Mouse (Mus musculus): ENCODE results near the gene Kif26b. TPM values are rescaled to one million over a fixed set of nuclear protein-coding genes. Genes with fewer than 3 reads are reported as not detected.

The Kif26b gene
- polyA plus RNA-seq, 1 experiment from 2014 or later = 5.3 TPM

DNA sequence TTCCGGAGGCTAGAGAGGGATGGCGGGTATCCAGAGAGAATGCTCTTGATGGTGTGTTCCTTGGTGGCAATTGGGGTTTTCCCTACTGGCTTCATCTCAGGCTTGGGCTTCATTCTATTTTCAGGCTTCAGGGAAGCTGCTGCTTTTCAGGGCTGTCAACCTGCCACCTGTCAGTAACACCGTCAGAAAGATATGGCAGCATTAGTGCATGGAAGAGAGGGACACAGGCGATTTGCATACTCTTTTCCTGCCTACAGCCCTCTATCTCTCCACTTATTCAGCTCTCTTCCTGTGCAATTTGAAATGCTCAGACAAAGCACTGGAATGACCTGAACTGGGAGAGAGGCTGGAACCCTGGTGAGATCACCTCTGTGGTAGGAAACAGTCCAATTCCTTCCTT is 117.7 kb downstream of the Kif26b start:
- 83% methylated on average over 4 of the region's 4 CpGs for WGBS
- ATAC-seq (ENCODE audit: insufficient number of reproducible peaks, low FRiP score, low TSS enrichment, low read depth) = no peak
- no peak overlapping the region for H3K4me2 ChIP-seq
- H3K27ac ChIP-seq = no peak overlapping the region
- H3K4me1 ChIP-seq = no peaks in the 10 kb centered on the region
- H3K4me3 ChIP-seq = no peak overlapping the region
- no peak overlapping the region for H3K9ac ChIP-seq
- no peaks in the 10 kb centered on the region for H3K27me3 ChIP-seq
- no peaks in the 10 kb centered on the region for H3K36me3 ChIP-seq
- H3K9me3 ChIP-seq = no peaks in the 10 kb centered on the region

DNA sequence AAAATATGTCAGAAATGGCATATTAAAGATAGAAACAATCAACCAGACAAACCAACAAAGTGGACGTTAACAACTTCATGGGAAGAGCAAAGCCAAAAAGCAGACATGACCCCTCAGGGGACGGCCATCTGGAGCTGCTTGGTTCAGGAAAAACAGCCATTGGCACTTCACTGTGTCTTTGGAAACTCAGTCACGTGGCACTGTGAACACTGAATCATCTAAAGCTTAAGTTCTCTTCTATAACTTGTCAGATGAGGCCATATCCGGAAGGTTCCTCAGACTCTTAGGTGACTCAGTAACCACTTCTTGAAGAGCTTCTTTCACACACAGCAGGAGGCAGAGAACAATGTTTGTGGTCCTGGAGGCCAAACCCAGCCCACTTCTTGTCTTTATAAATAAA is 126.6 kb downstream of the Kif26b start:
- no peak for ATAC-seq (ENCODE audit: insufficient number of reproducible peaks, low FRiP score, low TSS enrichment, low read depth)
- Histone ChIP-seq H3K27me3 (no peaks in the 10 kb centered on the region), H3K36me3 (no peaks in the 10 kb centered on the region), H3K9ac (no peak overlapping the region), H3K4me1 (no peaks in the 10 kb centered on the region), H3K4me3 (no peak overlapping the region), H3K9me3 (no peaks in the 10 kb centered on the region), H3K27ac (no peak overlapping the region), H3K4me2 (no peak overlapping the region)
- WGBS = 67% methylated on average over 4 of the region's 4 CpGs

GRCm38 (mm10) chr1:178661035-178661434 is 132.1 kb downstream of the Kif26b start:
- H3K27me3 ChIP-seq = no peaks in the 10 kb centered on the region
- H3K27ac ChIP-seq = no peak overlapping the region
- no peak for ATAC-seq (ENCODE audit: insufficient number of reproducible peaks, low FRiP score, low TSS enrichment, low read depth)
- H3K4me1 ChIP-seq = peaks cover 13% of the 10 kb centered on the region
- 59% methylated on average over 3 of the region's 3 CpGs for WGBS
- no peak overlapping the region for H3K4me2 ChIP-seq
- no peak overlapping the region for H3K4me3 ChIP-seq
- H3K9ac ChIP-seq = no peak overlapping the region
- H3K36me3 ChIP-seq = no peaks in the 10 kb centered on the region
- no peaks in the 10 kb centered on the region for H3K9me3 ChIP-seq

DNA sequence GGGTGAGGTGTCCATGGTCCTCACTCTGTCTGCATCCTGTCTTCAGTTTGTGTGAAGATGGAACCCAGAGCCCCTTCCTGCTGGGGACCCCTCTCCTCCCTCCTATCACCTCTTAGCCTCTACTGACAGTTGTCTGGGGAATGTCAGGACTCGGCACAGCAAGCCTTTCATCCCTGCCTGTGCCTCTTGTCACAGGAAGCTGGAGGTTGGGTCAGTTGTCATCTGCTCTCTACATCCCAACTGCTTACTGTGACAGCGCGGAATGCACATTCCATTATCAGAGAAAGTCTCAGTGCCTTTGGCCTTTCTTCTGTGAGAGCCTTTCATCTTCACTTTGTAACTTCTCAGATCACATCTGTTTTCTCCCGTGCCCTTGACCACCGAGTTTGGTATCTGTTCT is 132.6 kb downstream of the Kif26b start:
- 24% methylated on average over 5 of the region's 5 CpGs for WGBS

DNA sequence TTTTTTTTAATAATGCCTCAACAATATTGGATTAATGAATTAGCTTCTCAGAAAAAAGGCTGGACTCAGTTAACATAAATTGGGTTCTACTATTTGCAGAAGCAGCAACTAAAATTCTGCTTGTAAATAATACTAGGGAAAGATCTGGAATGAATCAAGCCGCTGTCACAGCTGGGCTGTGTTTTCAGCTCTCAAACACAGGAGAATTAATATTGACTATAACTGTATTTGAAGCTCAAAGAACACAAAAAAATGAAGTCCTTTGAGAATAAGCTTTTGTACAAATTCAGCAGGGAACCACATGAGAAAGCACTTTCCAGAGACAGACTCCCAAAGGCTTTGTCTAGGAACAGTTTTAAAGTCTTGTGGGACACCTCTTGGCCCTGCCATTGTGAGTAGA is 134.6 kb downstream of the Kif26b start:
- Histone ChIP-seq H3K27ac (no peak overlapping the region), H3K9me3 (no peaks in the 10 kb centered on the region), H3K4me2 (no peak overlapping the region), H3K9ac (no peak overlapping the region), H3K4me3 (no peak overlapping the region), H3K36me3 (no peaks in the 10 kb centered on the region), H3K4me1 (peaks cover 13% of the 10 kb centered on the region), H3K27me3 (no peaks in the 10 kb centered on the region)
- 43% methylated on average over 1 of the region's 1 CpGs for WGBS
- no peak for ATAC-seq (ENCODE audit: insufficient number of reproducible peaks, low FRiP score, low TSS enrichment, low read depth)

More for the DNA sequence above, 132.6 kb downstream of the Kif26b start:
- Histone ChIP-seq H3K4me1 (peaks cover 13% of the 10 kb centered on the region), H3K36me3 (no peaks in the 10 kb centered on the region), H3K4me2 (no peak overlapping the region), H3K27ac (no peak overlapping the region), H3K4me3 (no peak overlapping the region), H3K27me3 (no peaks in the 10 kb centered on the region), H3K9me3 (no peaks in the 10 kb centered on the region), H3K9ac (no peak overlapping the region)
- ATAC-seq (ENCODE audit: insufficient number of reproducible peaks, low FRiP score, low TSS enrichment, low read depth) = no peak

DNA sequence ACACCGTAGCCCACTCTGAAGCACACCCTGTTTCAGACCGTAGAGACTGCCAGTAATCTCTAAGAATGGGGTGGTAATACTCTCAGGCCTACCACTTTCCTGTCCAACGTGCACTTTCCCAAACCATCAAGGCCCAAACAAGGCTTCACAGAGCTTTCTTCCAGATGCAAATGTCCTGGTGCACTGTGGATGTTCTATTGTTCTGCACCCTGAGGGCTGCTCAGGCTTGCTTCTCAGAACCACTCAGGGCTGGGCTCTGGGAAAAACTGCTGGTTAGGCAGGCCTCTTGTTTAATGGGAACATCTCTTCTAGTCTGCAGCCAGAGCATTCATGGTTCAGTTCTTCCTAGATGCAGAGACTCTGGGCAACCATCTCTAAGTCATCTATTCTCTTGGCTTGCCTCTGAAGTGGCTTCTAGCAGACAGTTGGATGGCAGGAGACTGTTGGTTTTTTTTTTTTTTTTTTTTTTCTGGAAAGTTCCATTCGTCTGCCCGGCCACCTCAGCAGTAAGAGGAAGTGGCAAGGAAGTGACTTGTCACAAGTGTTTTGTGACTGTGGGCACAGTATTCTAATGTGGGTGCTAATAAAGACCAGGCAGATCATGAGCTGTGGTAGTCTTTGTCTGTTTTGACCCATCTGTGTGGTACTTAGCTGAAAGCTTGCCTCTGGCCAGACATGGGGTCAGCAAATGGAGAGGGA is 135.5 kb downstream of the Kif26b start:
- WGBS = 74% methylated on average over 5 of the region's 5 CpGs
- no peak for ATAC-seq (ENCODE audit: insufficient number of reproducible peaks, low FRiP score, low TSS enrichment, low read depth)
- Histone ChIP-seq H3K4me3 (no peak overlapping the region), H3K27me3 (no peaks in the 10 kb centered on the region), H3K4me1 (peaks cover 18% of the 10 kb centered on the region), H3K27ac (no peak overlapping the region), H3K9ac (no peak overlapping the region), H3K36me3 (no peaks in the 10 kb centered on the region), H3K9me3 (no peaks in the 10 kb centered on the region), H3K4me2 (no peak overlapping the region)

DNA sequence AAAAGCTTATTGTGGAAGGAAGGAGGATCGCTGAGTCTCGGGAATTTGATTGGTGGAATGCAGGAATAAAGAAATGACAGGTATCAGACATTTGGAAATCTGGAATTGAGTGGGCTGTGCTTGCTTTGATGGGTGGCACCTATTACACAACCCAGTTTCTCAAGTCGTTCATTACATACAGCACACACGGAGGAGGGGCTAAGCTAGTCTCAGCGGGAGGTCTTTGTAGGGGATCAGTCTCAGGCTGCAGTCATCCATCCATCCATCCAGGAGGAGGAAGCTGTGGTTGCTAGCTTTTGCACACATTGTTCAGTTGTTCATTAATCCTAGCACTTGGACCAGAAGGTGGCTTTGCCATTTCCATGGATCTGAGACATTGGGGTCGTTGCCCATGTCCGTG is 137.6 kb downstream of the Kif26b start:
- WGBS = 70% methylated on average over 7 of the region's 7 CpGs
- no peaks in the 10 kb centered on the region for H3K9me3 ChIP-seq
- H3K4me3 ChIP-seq = no peak overlapping the region
- no peaks in the 10 kb centered on the region for H3K27me3 ChIP-seq
- no peak overlapping the region for H3K4me2 ChIP-seq
- H3K27ac ChIP-seq = no peak overlapping the region
- no peak for ATAC-seq (ENCODE audit: insufficient number of reproducible peaks, low FRiP score, low TSS enrichment, low read depth)
- peaks cover 18% of the 10 kb centered on the region for H3K4me1 ChIP-seq
- H3K36me3 ChIP-seq = no peaks in the 10 kb centered on the region
- no peak overlapping the region for H3K9ac ChIP-seq

DNA sequence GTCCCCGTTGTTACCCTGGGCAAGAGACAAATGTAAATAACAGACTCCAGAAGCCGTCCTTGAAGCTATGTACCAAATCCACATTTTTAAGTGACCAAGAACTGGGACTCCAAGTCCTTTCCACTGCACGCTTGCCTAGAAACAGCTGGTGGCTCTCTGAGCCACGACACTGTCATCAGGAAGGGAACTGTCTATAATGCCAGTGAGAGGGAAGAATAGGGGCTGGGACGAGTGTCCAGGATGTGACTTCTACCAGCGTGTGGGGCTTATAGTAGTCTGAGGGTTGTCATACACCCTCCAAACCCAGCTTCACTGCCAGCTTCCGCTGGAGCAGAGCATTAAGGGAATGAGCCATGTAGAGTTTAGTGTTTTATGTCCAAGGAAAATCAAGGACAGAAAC is 138.9 kb downstream of the Kif26b start:
- H3K4me2 ChIP-seq = no peak overlapping the region
- H3K27me3 ChIP-seq = no peaks in the 10 kb centered on the region; the same call in 1 of the 2 replicates
- H3K9me3 ChIP-seq = no peaks in the 10 kb centered on the region
- ATAC-seq (ENCODE audit: insufficient number of reproducible peaks, low FRiP score, low TSS enrichment, low read depth) = no peak
- 79% methylated on average over 7 of the region's 7 CpGs for WGBS
- H3K9ac ChIP-seq = no peak overlapping the region
- no peak overlapping the region for H3K4me3 ChIP-seq
- H3K27ac ChIP-seq = no peak overlapping the region
- peaks cover 13% of the 10 kb centered on the region for H3K4me1 ChIP-seq
- H3K36me3 ChIP-seq = no peaks in the 10 kb centered on the region

DNA sequence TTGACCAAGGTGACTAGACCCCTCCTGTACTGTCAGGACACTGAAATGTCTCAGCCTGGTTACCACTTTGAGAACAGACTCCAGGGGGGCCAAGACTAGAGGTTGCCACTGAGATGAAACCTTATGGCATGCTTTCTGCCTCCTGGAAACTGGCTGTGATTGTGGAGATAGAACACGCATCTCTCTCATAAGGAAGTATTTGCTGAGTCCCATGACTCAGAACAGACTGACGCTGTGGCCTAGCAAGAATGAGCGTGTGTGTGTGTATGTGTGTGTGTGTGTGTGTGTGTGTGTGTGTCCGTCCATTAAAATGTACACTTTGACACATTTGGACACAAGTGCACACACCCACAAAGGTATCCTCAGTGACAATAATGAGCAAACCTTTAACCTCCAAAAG is 140.0 kb downstream of the Kif26b start:
- H3K27me3 ChIP-seq = no peaks in the 10 kb centered on the region; the same call in 1 of the 2 replicates
- H3K27ac ChIP-seq = no peak overlapping the region
- no peak overlapping the region for H3K4me2 ChIP-seq
- WGBS = 85% methylated on average over 4 of the region's 4 CpGs
- no peak overlapping the region for H3K9ac ChIP-seq
- no peak overlapping the region for H3K4me3 ChIP-seq
- no peaks in the 10 kb centered on the region for H3K9me3 ChIP-seq
- peaks cover 10% of the 10 kb centered on the region for H3K4me1 ChIP-seq
- ATAC-seq (ENCODE audit: insufficient number of reproducible peaks, low FRiP score, low TSS enrichment, low read depth) = no peak
- H3K36me3 ChIP-seq = no peaks in the 10 kb centered on the region

- Histone ChIP-seq H3K4me2 (no peak overlapping the region), H3K36me3 (no peaks in the 10 kb centered on the region), H3K9ac (no peak overlapping the region), H3K4me1 (peaks cover 5% of the 10 kb centered on the region; the same call in 1 of the 2 replicates), H3K27me3 (peaks cover 4% of the 10 kb centered on the region; the same call in 1 of the 2 replicates), H3K27ac (no peak overlapping the region), H3K4me3 (no peak overlapping the region), H3K9me3 (no peaks in the 10 kb centered on the region)
- 35% methylated on average over 7 of the region's 7 CpGs for whole genome bisulfite sequencing
- ATAC-seq (ENCODE audit: insufficient number of reproducible peaks, low FRiP score, low TSS enrichment, low read depth) = no peak
Measured at GRCm38 (mm10) chr1:178673051-178673450, 144.1 kb downstream of the Kif26b start.

DNA sequence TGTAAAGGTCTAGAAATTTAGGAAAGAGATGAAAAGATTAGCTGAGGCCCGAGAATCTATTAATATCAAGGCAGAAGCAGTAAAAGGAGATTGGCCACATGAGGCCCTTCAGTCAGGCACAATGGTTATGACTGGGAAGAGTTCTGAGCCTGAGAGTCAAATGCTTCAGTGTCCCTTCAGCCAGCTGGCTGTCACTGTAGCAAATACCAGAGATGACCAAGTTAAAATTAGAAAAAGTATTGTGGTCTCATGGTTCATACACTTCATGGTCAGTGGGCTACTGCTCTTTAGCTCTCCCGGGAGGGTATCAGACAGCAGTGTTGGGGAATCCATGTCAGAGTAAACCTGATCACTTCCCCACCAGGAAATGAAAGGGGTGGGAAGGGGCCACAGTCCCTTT is 144.6 kb downstream of the Kif26b start:
- Histone ChIP-seq H3K27me3 (peaks cover 4% of the 10 kb centered on the region; the same call in 1 of the 2 replicates), H3K27ac (no peak overlapping the region), H3K4me1 (peaks cover 5% of the 10 kb centered on the region; the same call in 1 of the 2 replicates), H3K9ac (no peak overlapping the region), H3K4me2 (no peak overlapping the region), H3K9me3 (no peaks in the 10 kb centered on the region), H3K36me3 (no peaks in the 10 kb centered on the region), H3K4me3 (no peak overlapping the region)
- 61% methylated on average over 2 of the region's 2 CpGs for WGBS
- ATAC-seq (ENCODE audit: insufficient number of reproducible peaks, low FRiP score, low TSS enrichment, low read depth) = no peak

GRCm38 (mm10) chr1:178675542-178676252 is 146.8 kb downstream of the Kif26b start:
- 85% methylated on average over 3 of the region's 3 CpGs for WGBS
- ATAC-seq (ENCODE audit: insufficient number of reproducible peaks, low FRiP score, low TSS enrichment, low read depth) = no peak
- no peak overlapping the region for H3K27ac ChIP-seq

More at GRCm38 (mm10) chr1:178675542-178676252, 146.8 kb downstream of the Kif26b start:
- Histone ChIP-seq H3K9me3 (no peaks in the 10 kb centered on the region), H3K36me3 (0 out of 2 replicates have a peak, but pooled peaks cover 4% of the 10 kb centered on the region), H3K4me3 (no peak overlapping the region), H3K4me1 (no peaks in the 10 kb centered on the region), H3K4me2 (no peak overlapping the region), H3K27me3 (peaks cover 4% of the 10 kb centered on the region; the same call in 1 of the 2 replicates), H3K9ac (no peak overlapping the region)
